Comparison of ENCODE assay signal across 8 mouse cellular contexts in genomic region chr16:56028722-56029551, GRCm38 (mm10). TPM values are rescaled to one million over a fixed set of nuclear protein-coding genes. Genes with fewer than 3 reads are reported as not detected.
DNase-seq lines count a peak whose midpoint lies in the region; ATAC-seq and TF ChIP-seq lines count a peak whose summit lies in the region.

No protein-coding gene starts in this region.

- 0 out of 2 replicates have a peak, but pooled peaks cover 4% of the 10 kb centered on the region for H3K36me3 ChIP-seq in hindbrain, embryonic 11.5 days (ENCODE audit: control insufficient read depth, insufficient read depth, low read length)
- H3K36me3 ChIP-seq in liver, embryonic 14.5 days (replicated peaks; ENCODE audit: control insufficient read depth, insufficient read depth, low read depth): peaks cover 26% of the 10 kb centered on the region
- H3K36me3 ChIP-seq in neural tube, embryonic 14.5 days (ENCODE audit: control insufficient read depth, insufficient read depth, low read length): peaks cover 6% of the 10 kb centered on the region; the same call in 1 of the 2 replicates

- intact Hi-C loops in gastrocnemius, adult 2 months (cut with DNase I): loop anchor here (2.0 kb wide), 2 partner anchors 46 to 54 kb away; no protein-coding TSS in a partner anchor

- peak overlapping the region; percentile 66 for H3K4me2 ChIP-seq in hindbrain, embryonic 11.5 days (replicated peaks; ENCODE audit: low read depth, low read length)
- peak overlapping the region; percentile 76 for H3K4me2 ChIP-seq in liver, embryonic 14.5 days (ENCODE audit: low read depth)
- H3K4me2 ChIP-seq in neural tube, embryonic 14.5 days (ENCODE audit: low read depth, low read length): peak overlapping the region; percentile 82

- H3K4me3 ChIP-seq in gastrocnemius, adult 2 months: peak overlapping the region; percentile 93
- H3K4me3 ChIP-seq in cortical plate, adult 2 months (ENCODE audit: insufficient read depth, low read length): peak overlapping the region; percentile 63
- H3K4me3 ChIP-seq in hindbrain, embryonic 11.5 days (ENCODE audit: low read depth, low read length): peak overlapping the region; percentile 97
- H3K4me3 ChIP-seq in liver, embryonic 14.5 days (ENCODE audit: insufficient read depth in 1 of 2, low read depth in 2 of 2, low read length in 2 of 2): peak overlapping the region; percentile 94 to 99
- H3K4me3 ChIP-seq in neural tube, embryonic 14.5 days (ENCODE audit: low read depth, low read length): peak overlapping the region; percentile 62

- peak overlapping the region; percentile 99 for H3K27ac ChIP-seq in gastrocnemius, adult 2 months
- peak overlapping the region; percentile 87 for H3K27ac ChIP-seq in cortical plate, adult 2 months (ENCODE audit: insufficient read depth, low read length)
- H3K27ac ChIP-seq in hindbrain, embryonic 11.5 days (ENCODE audit: low read depth, low read length): peak overlapping the region; percentile 82
- peak overlapping the region; percentile 84 for H3K27ac ChIP-seq in liver, embryonic 14.5 days
- H3K27ac ChIP-seq in neural tube, embryonic 14.5 days (ENCODE audit: low read depth, low read length): peak overlapping the region; percentile 84

- WGBS in hindbrain, embryonic 11.5 days: under 1% methylated on average over 51 of the region's 62 CpGs
- under 1% methylated on average over 62 of the region's 62 CpGs for WGBS in liver, embryonic 14.5 days (ENCODE audit: insufficient replicate concordance)
- under 1% methylated on average over 62 of the region's 62 CpGs for WGBS in neural tube, embryonic 14.5 days

- peaks cover 5% of the 10 kb centered on the region; the same call in 1 of the 2 replicates for H3K4me1 ChIP-seq in cortical plate, adult 2 months (ENCODE audit: control insufficient read depth, insufficient read depth, low read length)
- H3K4me1 ChIP-seq in hindbrain, embryonic 11.5 days (replicated peaks; ENCODE audit: control insufficient read depth, insufficient read depth, low read length): peaks cover 3% of the 10 kb centered on the region; the same call in 1 of the 2 replicates
- H3K4me1 ChIP-seq in liver, embryonic 14.5 days (replicated peaks; ENCODE audit: control insufficient read depth in 2 of 2, insufficient read depth in 2 of 2, low read length in 1 of 2): peaks cover 12 to 14% of the 10 kb centered on the region in 2 experiments
- peaks cover 15% of the 10 kb centered on the region for H3K4me1 ChIP-seq in neural tube, embryonic 14.5 days (ENCODE audit: control insufficient read depth, insufficient read depth, low read length)

- H3K27me3 ChIP-seq in hindbrain, embryonic 11.5 days (ENCODE audit: control insufficient read depth, insufficient read depth, low read length): no peaks in the 10 kb centered on the region
- H3K27me3 ChIP-seq in liver, embryonic 14.5 days (ENCODE audit: control insufficient read depth, insufficient read depth, low read length): no peaks in the 10 kb centered on the region
- H3K27me3 ChIP-seq in neural tube, embryonic 14.5 days (ENCODE audit: control insufficient read depth, insufficient read depth, low read length): no peaks in the 10 kb centered on the region

- peak overlapping the region; percentile 96 for H3K9ac ChIP-seq in hindbrain, embryonic 11.5 days (ENCODE audit: low read depth, low read length)
- H3K9ac ChIP-seq in liver, embryonic 14.5 days (replicated peaks): peak overlapping the region; percentile 94
- peak overlapping the region; percentile 75 for H3K9ac ChIP-seq in neural tube, embryonic 14.5 days (replicated peaks; ENCODE audit: low read depth, low read length)

- TF ChIP-seq EP300 in liver, embryonic 14.5 days (IDR thresholded peaks at IDR 0.05; ENCODE audit: low read depth): peak; percentile 16; the same call in 1 of the 2 replicates

- peak; percentile 92 for ATAC-seq in hindbrain, embryonic 11.5 days (ENCODE audit: low FRiP score)
- ATAC-seq in liver, embryonic 14.5 days (ENCODE audit: insufficient read depth): peak; percentile 91
- ATAC-seq in neural tube, embryonic 14.5 days (ENCODE audit: low read depth): peak; percentile 88

- no peak for TF ChIP-seq CTCF in gastrocnemius, adult 2 months (IDR thresholded peaks at IDR 0.05)
- no peak for TF ChIP-seq CTCF in cortical plate, adult 2 months (IDR thresholded peaks at IDR 0.05; ENCODE audit: extremely low read depth, insufficient read depth, low read length)
- TF ChIP-seq CTCF in liver, embryonic 14.5 days (IDR thresholded peaks at IDR 0.05; ENCODE audit: low read depth): no peak

- TF ChIP-seq POLR2A in cortical plate, adult 2 months (IDR thresholded peaks at IDR 0.05; ENCODE audit: extremely low read depth, insufficient read depth, low read length): no peak

- H3K9me3 ChIP-seq in hindbrain, embryonic 11.5 days (ENCODE audit: control insufficient read depth, low read length): no peaks in the 10 kb centered on the region
- no peaks in the 10 kb centered on the region for H3K9me3 ChIP-seq in liver, embryonic 14.5 days (ENCODE audit: control insufficient read depth, low read length)
- no peaks in the 10 kb centered on the region for H3K9me3 ChIP-seq in neural tube, embryonic 14.5 days (ENCODE audit: control insufficient read depth, low read length)

- DNase-seq in gastrocnemius, adult 2 months: peak; percentile 85
- DNase-seq in gastrocnemius, postnatal 25 days: no peak
- DNase-seq in CD4-positive, CD25-positive, alpha-beta regulatory T cell, adult 2 months (ENCODE audit: low read depth, low spot score): peak; percentile 62
- DNase-seq in hindbrain, embryonic 11.5 days (ENCODE audit: low spot score): peak; percentile 75
- DNase-seq in liver, embryonic 14.5 days (ENCODE audit: low read depth in 3 of 3, low spot score in 3 of 3): peak; percentile 51 to 58 (median 57)
- DNase-seq in B cell, adult 2 months: no peak

RNA-seq across cellular contexts. Expression of gene Pcnp, which starts 0.6 kb away (rescaled TPM):
- total RNA-seq in gastrocnemius, adult 2 months (2021): 10 to 100 TPM; 55.9 to 62.6 TPM
- 10 to 100 TPM; 47.0 to 50.1 TPM for total RNA-seq in gastrocnemius, postnatal 25 days (2021)
- polyA plus RNA-seq in cortical plate, adult 2 months (2012; rRNA removed): 129 and 130 TPM in 2 replicates
- 325 and 347 TPM in 2 replicates for polyA plus RNA-seq in hindbrain, embryonic 11.5 days (2014; fragmentation: Nextera tagmentation; extraction: Ambion mirVana)
- 22.2 and 33.6 TPM in 2 replicates for polyA plus RNA-seq in liver, embryonic 14.5 days (2012; rRNA removed)
- polyA plus RNA-seq in liver, embryonic 14.5 days (2014; fragmentation: Nextera tagmentation; extraction: Ambion mirVana): 102 and 107 TPM in 2 replicates
- 197 and 228 TPM in 2 replicates for polyA plus RNA-seq in neural tube, embryonic 14.5 days (2014; fragmentation: Nextera tagmentation; extraction: Ambion mirVana)

RNA-seq across cellular contexts. Expression of gene Trmt10c, which starts 8.7 kb away (rescaled TPM):
- total RNA-seq in gastrocnemius, adult 2 months (2021): 10 to 100 TPM in 1 of 2 experiments, 1 to 10 TPM in 1; 8.4 to 10.2 TPM
- 1 to 10 TPM; 7.7 to 9.3 TPM for total RNA-seq in gastrocnemius, postnatal 25 days (2021)
- polyA plus RNA-seq in cortical plate, adult 2 months (2012; rRNA removed): 5.7 and 6.0 TPM in 2 replicates
- 29.4 and 30.3 TPM in 2 replicates for polyA plus RNA-seq in hindbrain, embryonic 11.5 days (2014; fragmentation: Nextera tagmentation; extraction: Ambion mirVana)
- polyA plus RNA-seq in liver, embryonic 14.5 days (2012; rRNA removed): 3.2 and 6.1 TPM in 2 replicates
- 16.1 and 17.7 TPM in 2 replicates for polyA plus RNA-seq in liver, embryonic 14.5 days (2014; fragmentation: Nextera tagmentation; extraction: Ambion mirVana)
- polyA plus RNA-seq in neural tube, embryonic 14.5 days (2014; fragmentation: Nextera tagmentation; extraction: Ambion mirVana): 21.5 and 23.8 TPM in 2 replicates

RNA-seq across cellular contexts. Expression of gene Senp7, which starts 19.2 kb away (rescaled TPM):
- total RNA-seq in gastrocnemius, adult 2 months (2021): 10 to 100 TPM; 10.9 to 14.6 TPM
- total RNA-seq in gastrocnemius, postnatal 25 days (2021): 10 to 100 TPM; 11.5 to 12.9 TPM
- 25.1 and 25.2 TPM in 2 replicates for polyA plus RNA-seq in cortical plate, adult 2 months (2012; rRNA removed)
- polyA plus RNA-seq in hindbrain, embryonic 11.5 days (2014; fragmentation: Nextera tagmentation; extraction: Ambion mirVana): 41.3 and 61.2 TPM in 2 replicates
- polyA plus RNA-seq in liver, embryonic 14.5 days (2012; rRNA removed): 6.9 and 8.7 TPM in 2 replicates
- 15.5 and 16.9 TPM in 2 replicates for polyA plus RNA-seq in liver, embryonic 14.5 days (2014; fragmentation: Nextera tagmentation; extraction: Ambion mirVana)
- polyA plus RNA-seq in neural tube, embryonic 14.5 days (2014; fragmentation: Nextera tagmentation; extraction: Ambion mirVana): 62.4 and 73.6 TPM in 2 replicates

RNA-seq across cellular contexts. Expression of gene Zbtb11, which starts 55.3 kb away (rescaled TPM):
- 10 to 100 TPM; 12.4 to 13.0 TPM for total RNA-seq in gastrocnemius, adult 2 months (2021)
- total RNA-seq in gastrocnemius, postnatal 25 days (2021): 1 to 10 TPM; 9.3 to 9.6 TPM
- 25.8 and 26.7 TPM in 2 replicates for polyA plus RNA-seq in cortical plate, adult 2 months (2012; rRNA removed)
- 15.0 and 20.9 TPM in 2 replicates for polyA plus RNA-seq in hindbrain, embryonic 11.5 days (2014; fragmentation: Nextera tagmentation; extraction: Ambion mirVana)
- polyA plus RNA-seq in liver, embryonic 14.5 days (2012; rRNA removed): 3.1 and 5.1 TPM in 2 replicates
- 8.4 and 9.5 TPM in 2 replicates for polyA plus RNA-seq in liver, embryonic 14.5 days (2014; fragmentation: Nextera tagmentation; extraction: Ambion mirVana)
- polyA plus RNA-seq in neural tube, embryonic 14.5 days (2014; fragmentation: Nextera tagmentation; extraction: Ambion mirVana): 26.5 and 30.6 TPM in 2 replicates

Comparison
In these comparisons a context has a peak if more than half of its experiments do, and no peak if none do; other contexts are left out.
1. DNase-seq: peak in gastrocnemius, adult 2 months (single experiment), CD4-positive, CD25-positive, alpha-beta regulatory T cell, adult 2 months (single experiment), hindbrain, embryonic 11.5 days (single experiment) and liver, embryonic 14.5 days (3 of 3); none in gastrocnemius, postnatal 25 days (single experiment) and B cell, adult 2 months (0 of 2).
2. Peak in every context shown above with its lines, with median percentiles within 50 percentile points of each other: H3K27ac ChIP-seq, H3K4me3 ChIP-seq, ATAC-seq, H3K4me2 ChIP-seq and H3K9ac ChIP-seq.